Mouse (Mus musculus): Measurements from ENCODE around the gene Stmn1. TPM values are rescaled to one million over a fixed set of nuclear protein-coding genes. Genes with fewer than 3 reads are reported as not detected.
"Not testable (repeated sequence)": the region's sequence is repeated elsewhere in the genome, so short reads cannot be mapped to it uniquely, and the experiment has no call there.

Gene Stmn1
- polyA plus RNA-seq, 1 experiment from 2014 or later, result 570 TPM

DNA sequence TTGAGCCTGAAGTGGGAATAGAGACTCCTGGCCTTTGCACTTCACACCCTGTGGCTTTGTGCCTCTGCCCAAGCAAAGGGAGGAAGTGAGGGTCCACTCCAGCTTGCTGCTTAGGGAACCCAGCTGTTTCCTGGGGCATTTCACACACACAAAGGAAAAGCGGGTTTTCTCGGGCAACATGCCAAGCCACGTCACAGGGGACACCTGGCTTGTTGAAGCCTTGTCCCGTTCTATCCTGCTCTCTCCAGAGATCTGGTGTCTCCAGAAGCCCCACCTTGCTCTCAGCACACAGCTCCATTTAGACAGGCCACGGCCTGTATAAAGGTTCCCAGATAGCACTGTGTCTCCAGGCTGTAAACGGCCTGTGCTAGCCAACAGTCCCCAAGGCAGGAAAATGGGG, 23.6 kb downstream of the Stmn1 start:
- H3K27ac ChIP-seq, result no peak overlapping the region
- H3K36me3 ChIP-seq, result no peaks in the 10 kb centered on the region
- WGBS (ENCODE audit: insufficient replicate concordance), result 59% methylated on average over 6 of the region's 6 CpGs
- ATAC-seq, result no peak
- no peak overlapping the region for H3K4me2 ChIP-seq
- no peak overlapping the region for H3K9ac ChIP-seq
- no peak overlapping the region for H3K4me3 ChIP-seq
- H3K9me3 ChIP-seq (replicated peaks), result peaks cover 4% of the 10 kb centered on the region; the same call in 1 of the 2 replicates
- H3K4me1 ChIP-seq, result peaks cover 37% of the 10 kb centered on the region
- peaks cover 8% of the 10 kb centered on the region; the same call in 1 of the 2 replicates for H3K27me3 ChIP-seq (replicated peaks)

DNA sequence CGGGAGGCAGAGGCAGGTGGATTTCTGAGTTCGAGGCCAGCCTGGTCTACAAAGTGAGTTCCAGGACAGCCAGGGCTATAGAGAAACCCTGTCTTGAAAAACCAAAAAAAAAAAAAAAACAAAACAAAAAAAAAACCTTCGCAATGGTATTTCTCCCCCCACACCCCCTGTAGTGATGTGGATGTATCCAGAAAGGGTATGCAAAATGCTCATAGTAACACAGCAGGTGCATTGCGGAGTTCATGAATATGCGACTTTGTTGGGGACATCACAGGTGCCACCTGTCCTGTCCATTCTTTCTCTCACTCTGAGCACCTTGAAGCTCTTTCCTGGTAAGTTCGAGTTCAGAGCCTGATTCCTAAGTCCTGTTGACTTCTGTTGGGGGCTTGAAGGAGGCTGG, 26.0 kb downstream of the Stmn1 start:
- not testable (repeated sequence) for H3K36me3 ChIP-seq; H3K9me3 ChIP-seq (replicated peaks); H3K4me3 ChIP-seq; H3K27me3 ChIP-seq (replicated peaks); ATAC-seq
- Histone ChIP-seq H3K4me1 (peaks cover 60% of the 10 kb centered on the region), H3K4me2 (0 out of 2 replicates have a peak overlapping the region, but pooled peaks have one; percentile 11), H3K27ac (peak overlapping the region; percentile 38; the same call in 1 of the 2 replicates), H3K9ac (peak overlapping the region; percentile 22; the same call in 1 of the 2 replicates)
- 76% methylated on average over 6 of the region's 6 CpGs for WGBS (ENCODE audit: insufficient replicate concordance)

DNA sequence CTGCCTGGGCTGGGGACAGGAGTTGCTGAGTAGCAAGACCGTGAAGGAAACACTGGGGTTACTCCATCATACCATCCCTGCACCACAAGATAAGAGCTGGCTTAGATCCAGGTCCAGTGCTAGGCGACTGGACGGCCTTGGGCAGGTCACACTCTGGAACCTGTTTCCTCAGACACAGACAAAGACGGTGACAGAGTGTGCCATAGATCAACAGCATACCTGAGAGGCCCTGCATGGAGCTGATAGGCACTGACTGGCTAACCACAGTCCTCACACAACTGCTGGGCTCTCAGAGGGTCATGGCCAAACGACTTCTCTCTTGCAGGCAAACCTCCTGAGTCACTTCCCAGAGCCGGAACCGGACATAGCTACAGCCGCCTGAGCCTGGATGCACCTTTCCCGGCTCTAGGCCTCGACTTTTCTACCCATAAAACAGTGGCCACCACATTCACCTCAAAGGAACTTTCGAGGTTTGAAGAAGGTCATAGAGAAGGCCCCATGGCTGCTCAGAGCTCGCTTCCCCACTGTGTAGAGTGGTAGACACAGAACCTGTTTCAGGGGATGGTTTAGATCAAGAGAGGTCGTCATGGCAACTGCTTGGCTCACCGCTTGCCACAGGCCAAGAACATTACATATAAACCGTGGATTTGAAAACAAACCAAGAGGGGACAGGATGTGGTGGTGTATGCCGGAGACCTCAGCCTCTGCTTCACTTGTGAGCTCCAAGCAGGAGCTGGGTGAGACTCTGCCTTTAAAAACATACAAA, 26.8 kb downstream of the Stmn1 start:
- H3K4me2 ChIP-seq, result 0 out of 2 replicates have a peak overlapping the region, but pooled peaks have one; percentile 11
- H3K9ac ChIP-seq, result peak overlapping the region; percentile 22; the same call in 1 of the 2 replicates

DNA sequence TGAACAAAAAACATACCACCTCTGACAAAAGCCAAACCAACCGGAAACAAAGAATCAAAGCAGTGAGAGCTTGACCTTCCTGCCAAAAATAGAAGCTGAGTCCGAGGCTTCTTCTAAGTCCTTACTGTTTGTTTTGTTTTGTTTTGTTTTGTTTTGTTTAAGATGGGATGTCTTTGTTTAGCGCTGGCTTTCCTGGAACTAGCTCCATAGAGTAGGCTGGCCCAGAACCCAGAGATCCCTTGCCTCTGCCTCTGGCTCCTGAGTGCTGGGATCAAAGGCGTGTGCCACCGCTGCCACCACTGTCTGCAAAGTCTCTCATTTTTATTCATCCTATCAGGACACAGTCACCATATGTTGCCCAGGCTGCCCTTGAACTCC, 27.4 kb downstream of the Stmn1 start:
- H3K36me3 ChIP-seq, result no peaks in the 10 kb centered on the region
- H3K27me3 ChIP-seq (replicated peaks), result peaks cover 4% of the 10 kb centered on the region; the same call in 1 of the 2 replicates
- ATAC-seq, result no peak
- H3K27ac ChIP-seq, result peak overlapping the region; percentile 38; the same call in 1 of the 2 replicates
- 68% methylated on average over 5 of the region's 5 CpGs for WGBS (ENCODE audit: insufficient replicate concordance)
- no peak overlapping the region for H3K9ac ChIP-seq
- H3K4me2 ChIP-seq, result no peak overlapping the region
- H3K4me1 ChIP-seq, result peaks cover 58% of the 10 kb centered on the region
- H3K4me3 ChIP-seq, result no peak overlapping the region
- H3K9me3 ChIP-seq (replicated peaks), result peaks cover 3% of the 10 kb centered on the region; the same call in 1 of the 2 replicates

More for the DNA sequence above, 26.8 kb downstream of the Stmn1 start:
- Histone ChIP-seq H3K9me3 (replicated peaks) (peaks cover 4% of the 10 kb centered on the region; the same call in 1 of the 2 replicates), H3K4me1 (peaks cover 55% of the 10 kb centered on the region), H3K4me3 (no peak overlapping the region), H3K27ac (peak overlapping the region; percentile 38; the same call in 1 of the 2 replicates), H3K27me3 (replicated peaks) (peaks cover 4% of the 10 kb centered on the region; the same call in 1 of the 2 replicates), H3K36me3 (no peaks in the 10 kb centered on the region)
- ATAC-seq, result peak; percentile 40
- 22% methylated on average over 16 of the region's 16 CpGs for WGBS (ENCODE audit: insufficient replicate concordance)

DNA sequence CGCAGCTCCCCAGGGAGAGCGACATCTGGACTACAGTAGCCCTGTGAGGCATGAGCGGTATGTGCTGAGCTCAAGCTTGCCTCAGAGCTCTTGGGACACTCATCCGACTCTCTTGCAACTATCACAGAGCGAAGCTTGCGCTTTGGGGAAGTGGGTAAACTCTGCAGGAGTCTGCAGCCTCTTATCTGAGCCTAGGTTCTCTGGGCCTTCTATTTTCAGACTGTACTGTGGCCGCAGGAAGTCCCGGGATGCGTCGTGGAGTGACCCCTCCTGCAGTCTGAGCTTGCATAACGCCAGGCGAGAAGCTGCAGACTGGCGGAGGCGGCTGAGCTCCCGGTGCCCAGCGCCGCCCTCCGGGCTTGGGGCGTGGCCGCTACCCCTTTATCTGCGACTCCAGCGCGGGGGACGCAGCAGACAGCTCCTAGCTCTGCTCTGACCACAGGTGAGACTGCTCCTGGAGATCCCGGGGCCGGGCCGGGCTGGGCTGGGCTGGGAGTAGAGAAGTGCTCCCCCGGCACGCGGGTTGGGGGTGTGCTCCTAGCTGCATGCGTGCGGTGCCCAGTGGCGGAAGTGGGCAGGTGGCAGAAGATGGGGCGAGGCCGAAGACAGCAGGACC, 28.6 kb downstream of the Stmn1 start, which contains the start of gene Paqr7:
Gene Paqr7, plus strand, starts transcription at position 103 of the 616 bp plus-strand sequence.
- no peaks in the 10 kb centered on the region for H3K9me3 ChIP-seq (replicated peaks)
- peak within 1 kb of the TSS; percentile 96 for H3K4me2 ChIP-seq
- H3K4me1 ChIP-seq, result peaks cover 60% of the 10 kb centered on the region
- no peaks in the 10 kb centered on the region for H3K36me3 ChIP-seq
- WGBS (ENCODE audit: insufficient replicate concordance), result 2% methylated on average over 35 of the region's 35 CpGs
- H3K4me3 ChIP-seq, result peak within 1 kb of the TSS; percentile 62
- peak within 1 kb of the TSS; percentile 74 for H3K9ac ChIP-seq
- peak; percentile 86 for ATAC-seq
- H3K27me3 ChIP-seq (replicated peaks), result peaks cover 4% of the 10 kb centered on the region; the same call in 1 of the 2 replicates
- H3K27ac ChIP-seq, result peak within 1 kb of the TSS; percentile 79

DNA sequence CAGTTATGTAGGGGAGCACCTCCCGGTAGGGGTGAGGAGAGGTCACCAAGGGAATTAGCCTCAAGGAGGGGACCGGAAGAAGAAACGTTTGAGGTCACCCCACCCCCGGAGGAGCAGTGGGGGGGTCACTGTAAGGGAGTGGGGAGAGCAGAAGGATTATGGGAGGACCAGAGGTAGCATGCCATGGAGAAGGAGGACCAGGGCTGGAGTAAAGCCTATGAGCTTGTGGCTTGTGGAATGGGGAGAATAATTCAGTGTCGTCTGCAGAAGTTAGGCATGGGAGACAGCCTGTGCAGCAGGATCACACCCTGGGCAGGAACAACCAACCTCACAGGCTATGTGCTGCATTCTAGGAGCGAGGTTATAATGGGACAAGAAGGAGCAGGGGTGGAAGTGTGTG, 29.1 kb downstream of the Stmn1 start:
- H3K9me3 ChIP-seq (replicated peaks), result no peaks in the 10 kb centered on the region
- no peaks in the 10 kb centered on the region for H3K36me3 ChIP-seq
- H3K4me1 ChIP-seq, result peaks cover 66% of the 10 kb centered on the region
- 6% methylated on average over 6 of the region's 6 CpGs for WGBS (ENCODE audit: insufficient replicate concordance)
- H3K27ac ChIP-seq, result peak overlapping the region; percentile 79
- peaks cover 4% of the 10 kb centered on the region; the same call in 1 of the 2 replicates for H3K27me3 ChIP-seq (replicated peaks)
- peak overlapping the region; percentile 74 for H3K9ac ChIP-seq
- H3K4me2 ChIP-seq, result peak overlapping the region; percentile 96
- H3K4me3 ChIP-seq, result peak overlapping the region; percentile 62
- peak; percentile 11 for ATAC-seq

DNA sequence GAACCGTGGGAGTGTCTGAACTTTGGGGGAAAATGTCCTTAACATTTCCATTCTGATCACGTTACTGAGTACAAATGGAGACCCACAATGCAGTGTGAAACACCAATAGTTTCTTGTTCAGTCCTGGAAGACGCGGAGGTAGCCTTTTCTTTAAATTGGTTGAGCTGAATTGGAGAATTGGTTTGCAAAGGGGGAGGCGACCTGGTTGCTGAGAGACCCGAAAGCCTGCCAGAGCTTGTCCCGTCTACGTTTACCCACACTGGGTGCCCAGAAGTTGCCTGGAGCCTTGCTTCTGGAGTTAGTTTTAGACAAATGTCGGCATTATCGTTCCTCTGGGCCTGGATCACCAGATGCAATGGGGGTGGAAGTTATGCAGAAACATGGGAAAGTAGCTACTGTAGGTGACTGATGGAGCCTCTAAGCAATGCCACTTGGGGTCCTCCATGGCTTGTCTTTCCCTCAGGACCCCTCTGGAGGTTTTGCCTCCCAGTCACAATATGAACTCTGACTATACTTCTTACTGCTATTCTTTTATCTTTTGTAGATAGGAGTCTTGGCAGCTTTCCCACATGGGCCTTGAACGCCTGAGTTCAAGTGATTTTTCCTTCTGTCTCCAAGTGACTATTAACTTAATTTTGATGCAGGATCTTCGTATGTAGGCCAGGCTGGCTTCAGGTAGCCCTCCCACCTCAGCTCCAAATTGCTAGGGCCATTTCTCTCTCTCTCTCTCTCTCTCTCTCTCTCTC, 30.0 kb downstream of the Stmn1 start:
- no peaks in the 10 kb centered on the region for H3K9me3 ChIP-seq (replicated peaks)
- WGBS (ENCODE audit: insufficient replicate concordance), result 58% methylated on average over 12 of the region's 12 CpGs
- peaks cover 4% of the 10 kb centered on the region; the same call in 1 of the 2 replicates for H3K27me3 ChIP-seq (replicated peaks)
- H3K4me2 ChIP-seq, result peak overlapping the region; percentile 96
- H3K4me3 ChIP-seq, result no peak overlapping the region
- H3K27ac ChIP-seq, result no peak overlapping the region
- no peaks in the 10 kb centered on the region for H3K36me3 ChIP-seq
- H3K4me1 ChIP-seq, result peaks cover 70% of the 10 kb centered on the region
- H3K9ac ChIP-seq, result no peak overlapping the region
- ATAC-seq, result no peak

DNA sequence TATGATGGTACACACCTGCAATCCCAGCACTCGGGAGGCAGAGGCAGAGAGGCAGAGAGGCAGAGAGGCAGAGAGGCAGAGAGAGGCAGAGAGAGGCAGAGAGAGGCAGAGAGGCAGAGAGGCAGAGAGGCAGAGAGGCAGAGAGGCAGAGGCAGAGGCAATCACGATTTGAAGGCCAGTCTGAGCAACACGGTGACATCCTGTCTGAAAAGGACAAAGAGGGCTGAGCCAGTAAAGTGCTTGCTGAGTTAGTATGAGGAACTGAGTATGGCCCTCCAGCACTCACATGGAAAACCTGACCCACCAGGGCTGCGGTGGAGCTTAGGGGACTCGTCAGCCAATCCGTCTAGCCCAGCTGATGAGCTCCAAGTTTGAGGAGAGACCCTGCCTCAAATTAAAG, 30.9 kb downstream of the Stmn1 start:
- not testable (repeated sequence) for H3K27me3 ChIP-seq (replicated peaks); H3K4me2 ChIP-seq; H3K36me3 ChIP-seq; ATAC-seq; H3K9me3 ChIP-seq (replicated peaks); H3K4me3 ChIP-seq; H3K27ac ChIP-seq; H3K9ac ChIP-seq
- peaks cover 73% of the 10 kb centered on the region for H3K4me1 ChIP-seq
- WGBS (ENCODE audit: insufficient replicate concordance), result 48% methylated on average over 6 of the region's 6 CpGs

DNA sequence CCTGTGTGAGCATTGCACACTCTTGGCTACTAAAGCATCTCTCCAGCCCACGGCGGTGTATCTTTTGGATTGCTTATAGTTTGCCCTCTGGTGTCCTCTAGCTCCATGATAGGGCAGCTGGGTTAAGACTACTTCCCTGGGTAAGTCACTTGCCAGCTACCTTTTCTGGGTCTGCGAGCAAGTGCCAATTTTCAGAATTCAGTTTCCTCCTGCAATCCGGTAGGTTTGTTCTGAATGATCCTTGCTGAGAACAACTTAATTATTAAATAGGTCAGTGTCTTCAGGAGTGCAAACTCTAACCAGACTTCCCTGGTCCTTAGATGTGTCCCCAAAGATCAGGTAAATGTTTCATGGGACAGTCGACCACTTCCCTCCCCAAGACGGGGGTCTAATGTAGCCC, 33.0 kb downstream of the Stmn1 start:
- no peaks in the 10 kb centered on the region for H3K27me3 ChIP-seq (replicated peaks)
- 79% methylated on average over 6 of the region's 6 CpGs for WGBS (ENCODE audit: insufficient replicate concordance)
- no peak overlapping the region for H3K4me2 ChIP-seq
- peaks cover 73% of the 10 kb centered on the region for H3K4me1 ChIP-seq
- H3K9me3 ChIP-seq (replicated peaks), result no peaks in the 10 kb centered on the region
- H3K4me3 ChIP-seq, result no peak overlapping the region
- no peak overlapping the region for H3K27ac ChIP-seq
- no peak for ATAC-seq
- no peak overlapping the region for H3K9ac ChIP-seq
- H3K36me3 ChIP-seq, result no peaks in the 10 kb centered on the region

DNA sequence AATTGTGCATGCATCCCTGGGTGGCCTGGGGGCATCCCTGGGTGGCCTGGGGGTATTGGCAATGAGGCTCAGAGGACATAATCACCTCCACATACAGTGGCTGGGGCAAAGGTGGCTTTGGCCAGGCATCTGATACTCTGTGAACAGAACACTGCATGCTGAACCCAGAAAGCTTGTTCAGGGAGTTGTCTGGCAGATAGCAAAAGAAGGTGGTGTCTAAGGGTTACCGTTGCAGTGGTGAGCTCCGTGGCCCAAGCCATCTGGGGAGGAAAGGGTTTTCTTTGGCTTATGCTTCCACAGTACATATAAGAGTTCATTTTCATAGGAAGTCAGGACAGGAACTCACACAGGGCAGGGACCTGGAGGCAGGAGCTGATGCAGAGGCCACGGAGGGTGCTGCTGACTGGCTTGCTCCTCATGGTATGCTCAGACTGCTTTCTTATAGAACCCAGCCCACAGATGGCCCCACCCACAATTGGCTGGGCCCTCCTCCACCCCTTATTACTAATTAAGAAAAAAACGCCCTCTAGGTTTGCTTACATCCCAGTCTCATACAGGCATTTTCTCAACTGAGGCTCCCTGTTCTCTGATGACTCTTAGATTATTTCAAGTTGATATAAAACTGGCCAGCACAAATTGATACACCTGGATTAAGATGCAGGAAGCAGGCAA, 35.7 kb downstream of the Stmn1 start:
- H3K27me3 ChIP-seq (replicated peaks), result no peaks in the 10 kb centered on the region
- peak overlapping the region; percentile 67 for H3K27ac ChIP-seq
- WGBS (ENCODE audit: insufficient replicate concordance), result 36% methylated on average over 4 of the region's 4 CpGs
- H3K4me1 ChIP-seq, result peaks cover 73% of the 10 kb centered on the region
- H3K36me3 ChIP-seq, result peaks cover 7% of the 10 kb centered on the region
- H3K9ac ChIP-seq, result peak overlapping the region; percentile 29; the same call in 1 of the 2 replicates
- no peaks in the 10 kb centered on the region for H3K9me3 ChIP-seq (replicated peaks)
- ATAC-seq, result peak; percentile 57
- peak overlapping the region; percentile 52 for H3K4me2 ChIP-seq
- 0 out of 2 replicates have a peak overlapping the region, but pooled peaks have one; percentile 20 for H3K4me3 ChIP-seq

DNA sequence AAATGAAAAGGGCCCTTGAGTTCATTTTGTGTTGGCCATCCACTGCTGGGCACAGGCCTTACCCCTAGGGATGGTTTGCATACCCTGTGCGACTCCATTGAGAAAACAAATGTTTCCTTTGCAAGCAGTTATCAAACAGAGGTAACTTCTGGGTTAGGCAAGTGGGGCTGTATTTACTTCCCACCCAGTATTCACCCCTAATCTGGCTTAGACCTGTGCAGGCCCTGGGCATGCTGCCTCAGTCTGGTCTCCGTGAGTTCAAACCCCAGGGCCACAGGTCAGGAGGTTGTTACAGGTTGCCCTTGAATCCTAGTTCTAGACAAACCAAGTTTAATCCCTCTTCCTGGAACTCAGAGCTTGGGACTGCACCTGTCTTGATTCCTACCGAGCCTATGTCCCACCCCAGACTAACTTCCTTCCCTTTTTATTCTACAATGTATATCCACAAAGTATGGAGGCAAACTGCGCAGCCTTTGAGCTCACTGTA, 37.2 kb downstream of the Stmn1 start:
- Histone ChIP-seq H3K4me3 (no peak overlapping the region), H3K27me3 (replicated peaks) (no peaks in the 10 kb centered on the region), H3K9me3 (replicated peaks) (no peaks in the 10 kb centered on the region), H3K4me1 (peaks cover 83% of the 10 kb centered on the region), H3K36me3 (peaks cover 7% of the 10 kb centered on the region), H3K9ac (peak overlapping the region; percentile 49; the same call in 1 of the 2 replicates), H3K27ac (peak overlapping the region; percentile 77), H3K4me2 (peak overlapping the region; percentile 40; the same call in 1 of the 2 replicates)
- ATAC-seq, result no peak
- 58% methylated on average over 4 of the region's 4 CpGs for WGBS (ENCODE audit: insufficient replicate concordance)

Measured in liver, embryonic 12.5 days (tissue).